Mouse (Mus musculus) limb, embryonic 11.5 days (tissue): ENCODE data around the gene Cxcl14. TPM values are rescaled to one million over a fixed set of nuclear protein-coding genes. Genes with fewer than 3 reads are reported as not detected.
A peak's percentile ranks its signal among the peaks of the same experiment; 100 is the strongest.

Experiments used
- ATAC-seq: fragments of 200-750 bp; cut with Nextera tagmentation; 2 replicates; pipeline ENCODE4 v1.8.0; 2017; ENCODE audit warnings: low read depth; ENCODE audit not compliant: insufficient number of reproducible peaks, low FRiP score, low TSS enrichment
- DNase-seq: peaks from one replicate; pipeline ENCODE4 v3.0.0-alpha.2; 2015; ENCODE audit warnings: low spot score
- H3K27ac ChIP-seq: fragments of 300-500 bp; sonication (generic); replicated peaks from 2 replicates; pipeline ENCODE4 v1.5.1; 2014; ENCODE audit warnings: low read depth, mild to moderate bottlenecking, low read length
- H3K27me3 ChIP-seq: fragments of 300-500 bp; sonication (generic); 2 replicates; pipeline ENCODE4 v1.6.1; 2014; ENCODE audit warnings: mild to moderate bottlenecking, low read length, mixed read lengths; ENCODE audit not compliant: control insufficient read depth, insufficient read depth
- H3K36me3 ChIP-seq: fragments of 300-500 bp; sonication (generic); 2 replicates; pipeline ENCODE4 v1.6.1; 2014; ENCODE audit warnings: mild to moderate bottlenecking, low read length, moderate library complexity, mixed read lengths; ENCODE audit not compliant: control insufficient read depth, insufficient read depth
- H3K4me1 ChIP-seq: fragments of 300-500 bp; sonication (generic); 2 replicates; pipeline ENCODE4 v1.6.1; 2014; ENCODE audit warnings: low read length, mixed read lengths; ENCODE audit not compliant: control insufficient read depth, insufficient read depth
- H3K4me2 ChIP-seq: fragments of 300-500 bp; sonication (generic); 2 replicates; pipeline ENCODE4 v1.6.1; 2014; ENCODE audit warnings: low read depth, mild to moderate bottlenecking, moderate library complexity; ENCODE audit not compliant: severe bottlenecking
- H3K4me3 ChIP-seq: fragments of 300-500 bp; sonication (generic); 2 replicates; pipeline ENCODE4 v1.5.1; 2014; ENCODE audit warnings: low read depth, low read length
- H3K9ac ChIP-seq: fragments of 300-500 bp; sonication (generic); 2 replicates; pipeline ENCODE4 v1.6.1; 2014; ENCODE audit warnings: mild to moderate bottlenecking, low read length
- H3K9me3 ChIP-seq: fragments of 300-500 bp; sonication (generic); 2 replicates; pipeline ENCODE4 v1.6.1; 2016; ENCODE audit warnings: low read length; ENCODE audit not compliant: control insufficient read depth
- WGBS: fragments of 180-500 bp; shearing (Covaris S2); extraction: QIAGEN DNeasy Blood & Tissue Kit; methylation state at CpG from one replicate; pipeline ENCODE4 v1.1.7; 2014; 5-methylcytosine and 5-hydroxymethylcytosine counted together
- polyA plus RNA-seq: library from polyadenylated mRNA; unstranded; fragments of >200 nt; fragmentation: Nextera tagmentation; extraction: Ambion mirVana; gene quantifications from 2 replicates; pipeline ENCODE4 v1.2.1, GENCODE M21; 2014

The Cxcl14 gene
- polyA plus RNA-seq, 1 experiment from 2014 or later: 145 TPM

DNA sequence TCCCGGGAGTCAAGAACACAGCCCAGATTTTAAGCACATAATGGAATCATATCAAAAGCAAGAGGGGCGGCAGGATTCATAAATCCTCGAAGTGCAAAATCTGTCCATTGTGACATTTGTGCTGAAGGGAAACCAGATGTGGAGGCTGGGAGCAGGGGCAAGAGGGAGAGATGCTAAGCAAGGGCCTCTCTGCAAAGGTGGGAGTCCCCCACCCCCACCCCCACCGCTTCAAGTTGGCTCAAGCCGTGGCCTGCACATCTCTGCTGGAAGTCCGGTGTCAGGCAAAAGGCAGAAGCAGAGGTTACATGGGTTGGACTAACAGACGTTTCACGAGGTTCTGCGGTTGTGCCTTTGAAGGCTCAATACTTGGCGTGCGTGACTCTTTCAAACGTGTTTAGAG is 8.7 kb upstream of the Cxcl14 start:
- H3K4me2 ChIP-seq: peak overlapping the region; percentile 12
- peaks cover 32% of the 10 kb centered on the region for H3K4me1 ChIP-seq

DNA sequence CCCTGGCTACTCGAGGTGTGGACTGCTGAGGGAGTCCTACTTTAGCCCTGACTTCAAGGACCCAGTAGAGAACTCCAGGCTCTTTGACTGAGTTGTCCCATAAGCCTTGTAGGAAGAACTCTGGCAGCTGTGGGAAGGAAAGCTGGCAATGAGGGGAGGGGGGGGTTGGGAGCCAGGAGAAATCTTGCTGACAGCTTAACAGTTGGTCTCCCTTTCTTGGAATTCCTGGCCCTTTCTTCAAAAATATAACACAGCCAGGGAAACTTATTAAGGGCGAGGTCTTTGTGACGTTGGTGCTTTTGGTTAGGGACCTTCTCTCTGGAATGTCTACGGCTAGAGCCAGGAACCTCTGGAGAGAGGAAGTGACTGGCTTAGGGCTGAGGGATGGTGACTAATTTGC is 8.1 kb upstream of the Cxcl14 start:
- H3K27me3 ChIP-seq: no peaks in the 10 kb centered on the region
- DNase-seq (no peak), ATAC-seq (no peak)
- no peaks in the 10 kb centered on the region for H3K9me3 ChIP-seq
- peak overlapping the region; percentile 68 for H3K27ac ChIP-seq
- H3K4me3 ChIP-seq: no peak overlapping the region
- no peak overlapping the region; the same call in 1 of the 2 replicates for H3K4me2 ChIP-seq
- 38% methylated on average over 4 of the region's 4 CpGs for WGBS
- no peaks in the 10 kb centered on the region for H3K36me3 ChIP-seq
- H3K4me1 ChIP-seq: peaks cover 32% of the 10 kb centered on the region
- no peak overlapping the region for H3K9ac ChIP-seq

More for the DNA sequence above, 8.7 kb upstream of the Cxcl14 start:
- no peaks in the 10 kb centered on the region for H3K9me3 ChIP-seq
- 35% methylated on average over 12 of the region's 12 CpGs for WGBS
- DNase-seq (peak; percentile 51), ATAC-seq (no peak)
- no peak overlapping the region for H3K9ac ChIP-seq
- no peak overlapping the region for H3K4me3 ChIP-seq
- H3K27ac ChIP-seq: peak overlapping the region; percentile 68
- no peaks in the 10 kb centered on the region for H3K27me3 ChIP-seq
- H3K36me3 ChIP-seq: no peaks in the 10 kb centered on the region

DNA sequence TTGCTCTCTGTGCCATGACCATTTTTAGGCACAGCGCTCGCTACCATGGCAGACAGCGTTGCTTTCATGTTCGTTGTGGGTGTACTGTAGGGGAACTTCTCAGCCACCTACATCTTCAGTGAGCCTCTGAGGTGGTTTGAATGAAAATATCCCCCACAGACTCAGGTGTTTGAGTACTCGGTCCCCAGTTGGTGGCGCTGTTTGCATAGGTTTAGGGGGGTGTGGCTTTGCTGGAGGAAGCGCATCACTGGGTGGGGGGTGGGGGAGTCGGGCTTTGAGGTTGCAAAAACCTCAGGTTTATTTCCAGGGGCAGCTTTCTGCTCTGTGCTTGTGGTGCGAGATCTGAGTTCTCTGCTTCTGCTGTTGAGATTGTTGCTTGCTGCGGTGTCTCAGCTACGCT is 3.0 kb upstream of the Cxcl14 start:
- no peak overlapping the region for H3K9ac ChIP-seq
- peaks cover 22% of the 10 kb centered on the region for H3K4me1 ChIP-seq
- H3K27me3 ChIP-seq: peaks cover 17% of the 10 kb centered on the region
- WGBS: 90% methylated on average over 11 of the region's 11 CpGs
- H3K36me3 ChIP-seq: no peaks in the 10 kb centered on the region
- H3K27ac ChIP-seq: no peak overlapping the region
- H3K4me2 ChIP-seq: no peak overlapping the region
- DNase-seq (no peak), ATAC-seq (no peak)
- H3K4me3 ChIP-seq: no peak overlapping the region
- no peaks in the 10 kb centered on the region for H3K9me3 ChIP-seq

DNA sequence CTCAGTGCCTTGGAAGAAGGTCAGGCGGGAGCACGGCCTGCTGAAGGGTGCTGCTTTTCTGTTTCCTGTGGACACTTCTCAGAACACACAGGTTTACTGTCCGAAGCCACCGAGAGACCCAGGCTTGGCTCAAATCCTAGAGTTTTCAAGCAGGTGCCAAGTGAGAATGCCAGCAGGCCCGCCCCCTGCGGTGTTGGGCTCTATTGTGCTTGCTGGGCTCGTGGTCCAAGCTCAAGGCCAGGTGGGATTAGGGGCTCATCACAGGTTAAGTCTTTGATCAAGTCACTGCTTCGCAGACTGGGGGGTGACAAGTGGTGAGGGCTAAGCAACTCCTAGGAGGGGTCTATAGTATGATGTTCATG is 289 bp upstream of the Cxcl14 start:
- Histone ChIP-seq H3K27me3 (peaks cover 27% of the 10 kb centered on the region), H3K9me3 (no peaks in the 10 kb centered on the region), H3K4me2 (peak overlapping the region; percentile 82), H3K4me1 (peaks cover 21% of the 10 kb centered on the region), H3K27ac (no peak overlapping the region), H3K9ac (peak overlapping the region; percentile 84), H3K36me3 (no peaks in the 10 kb centered on the region; the same call in 1 of the 2 replicates), H3K4me3 (peak overlapping the region; percentile 64)
- WGBS: 5% methylated on average over 8 of the region's 8 CpGs
- ATAC-seq (no peak), DNase-seq (no peak)

DNA sequence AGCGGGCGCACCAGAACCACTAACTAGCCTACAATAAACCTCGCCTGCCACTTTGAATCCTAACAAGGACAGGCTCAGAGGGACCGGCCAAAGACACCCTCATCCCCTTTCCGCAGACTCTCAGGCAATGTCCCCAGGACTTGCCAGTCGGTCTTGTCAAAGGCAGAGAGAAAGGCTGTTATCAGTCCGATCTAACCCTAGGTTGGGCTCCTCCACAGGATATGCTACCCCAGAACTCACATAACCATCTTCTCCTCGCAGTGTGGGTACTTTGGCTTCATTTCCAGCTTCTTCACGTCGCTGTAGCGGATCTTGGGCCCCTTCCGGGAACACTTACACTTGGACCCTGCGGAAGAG is 787 bp downstream of the Cxcl14 start:
- ATAC-seq: no peak
- WGBS: 2% methylated on average over 13 of the region's 13 CpGs
- Histone ChIP-seq H3K36me3 (no peaks in the 10 kb centered on the region; the same call in 1 of the 2 replicates), H3K27ac (no peak overlapping the region; the same call in 1 of the 2 replicates), H3K9ac (peak overlapping the region; percentile 84), H3K9me3 (no peaks in the 10 kb centered on the region), H3K4me3 (peak overlapping the region; percentile 64), H3K4me1 (peaks cover 21% of the 10 kb centered on the region), H3K27me3 (peaks cover 27% of the 10 kb centered on the region), H3K4me2 (peak overlapping the region; percentile 82)
- DNase-seq: peak; percentile 62

DNA sequence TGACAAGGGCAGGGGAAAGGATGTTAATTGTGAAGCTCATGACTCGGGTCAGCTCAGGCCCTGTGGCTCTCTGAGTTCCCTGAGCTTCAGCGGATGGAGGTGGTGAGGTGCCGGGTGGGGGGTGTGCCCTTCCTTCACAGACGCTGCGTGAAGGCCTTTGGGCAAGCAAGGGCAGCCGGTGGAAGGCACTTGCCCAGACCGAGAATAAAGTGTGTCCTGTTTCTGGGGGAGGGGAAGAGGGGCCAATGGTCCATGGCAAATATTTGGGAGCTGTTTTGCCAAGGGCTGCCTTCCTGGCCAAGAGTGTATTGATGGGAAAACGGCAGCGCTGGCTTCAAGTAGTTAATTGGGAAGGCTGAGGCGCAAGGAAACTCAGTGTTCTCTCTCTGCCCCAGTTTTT is 1.4 kb downstream of the Cxcl14 start:
- H3K9ac ChIP-seq: peak overlapping the region; percentile 84
- H3K4me1 ChIP-seq: peaks cover 23% of the 10 kb centered on the region
- H3K4me2 ChIP-seq: peak overlapping the region; percentile 82
- no peak for ATAC-seq
- WGBS: 5% methylated on average over 10 of the region's 10 CpGs
- H3K4me3 ChIP-seq: peak overlapping the region; percentile 64
- no peaks in the 10 kb centered on the region for H3K9me3 ChIP-seq
- peak; percentile 53 for DNase-seq
- peaks cover 27% of the 10 kb centered on the region for H3K27me3 ChIP-seq
- no peak overlapping the region; the same call in 1 of the 2 replicates for H3K27ac ChIP-seq
- H3K36me3 ChIP-seq: no peaks in the 10 kb centered on the region; the same call in 1 of the 2 replicates

DNA sequence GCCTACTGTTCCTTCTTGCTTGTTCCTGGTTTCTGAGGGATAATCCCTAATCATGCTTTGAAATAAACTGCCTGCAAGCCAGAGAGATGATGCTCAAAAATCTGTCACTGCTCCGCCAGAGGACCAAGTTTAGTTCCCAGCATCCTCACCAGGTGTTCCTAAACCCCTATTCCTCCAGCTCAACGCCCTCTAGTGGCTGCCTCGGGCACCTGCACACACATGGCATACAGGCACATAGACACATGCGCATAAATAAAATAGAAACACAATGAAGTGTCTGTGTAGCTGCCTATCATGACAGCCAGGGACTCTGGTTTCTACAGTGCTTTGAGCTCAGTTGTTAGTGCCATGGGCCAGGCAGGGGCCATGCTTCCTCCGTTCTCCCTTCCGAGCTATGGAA is 6.4 kb downstream of the Cxcl14 start:
- peaks cover 24% of the 10 kb centered on the region for H3K4me1 ChIP-seq
- no peaks in the 10 kb centered on the region for H3K9me3 ChIP-seq
- ATAC-seq: no peak
- H3K4me3 ChIP-seq: no peak overlapping the region
- no peaks in the 10 kb centered on the region; the same call in 1 of the 2 replicates for H3K36me3 ChIP-seq
- H3K4me2 ChIP-seq: no peak overlapping the region
- peak; percentile 47 for DNase-seq
- H3K9ac ChIP-seq: no peak overlapping the region
- H3K27ac ChIP-seq: peak overlapping the region; percentile 92
- peaks cover 15% of the 10 kb centered on the region for H3K27me3 ChIP-seq
- WGBS: 81% methylated on average over 6 of the region's 6 CpGs

DNA sequence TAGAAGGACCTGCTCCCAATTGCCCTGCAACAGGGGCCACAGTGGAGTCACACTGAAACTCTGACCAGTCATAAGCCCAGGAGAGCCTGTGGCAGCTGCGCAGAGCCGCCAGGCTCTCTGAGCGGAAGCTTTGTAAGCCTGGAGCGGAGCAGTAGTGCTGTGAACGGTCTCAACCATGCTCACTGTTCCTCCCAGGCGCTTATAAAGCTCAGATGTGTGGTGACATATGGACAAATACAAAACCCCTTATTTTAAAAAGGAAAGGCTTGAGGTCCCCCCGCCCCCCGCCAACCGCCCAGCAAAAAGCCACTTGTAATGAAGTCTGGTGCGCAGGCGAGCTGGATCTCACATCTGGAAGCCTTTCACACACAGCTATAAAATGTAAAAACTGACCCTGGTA is 7.1 kb downstream of the Cxcl14 start:
- H3K9me3 ChIP-seq: no peaks in the 10 kb centered on the region
- H3K4me3 ChIP-seq: no peak overlapping the region
- H3K27me3 ChIP-seq: peaks cover 10% of the 10 kb centered on the region; the same call in 1 of the 2 replicates
- DNase-seq: peak; percentile 76
- H3K9ac ChIP-seq: 0 out of 2 replicates have a peak overlapping the region, but pooled peaks have one; percentile 9
- peaks cover 19% of the 10 kb centered on the region for H3K4me1 ChIP-seq
- H3K4me2 ChIP-seq: peak overlapping the region; percentile 38
- 18% methylated on average over 11 of the region's 11 CpGs for WGBS
- ATAC-seq: peak; percentile 78
- peak overlapping the region; percentile 92 for H3K27ac ChIP-seq
- no peaks in the 10 kb centered on the region; the same call in 1 of the 2 replicates for H3K36me3 ChIP-seq

DNA sequence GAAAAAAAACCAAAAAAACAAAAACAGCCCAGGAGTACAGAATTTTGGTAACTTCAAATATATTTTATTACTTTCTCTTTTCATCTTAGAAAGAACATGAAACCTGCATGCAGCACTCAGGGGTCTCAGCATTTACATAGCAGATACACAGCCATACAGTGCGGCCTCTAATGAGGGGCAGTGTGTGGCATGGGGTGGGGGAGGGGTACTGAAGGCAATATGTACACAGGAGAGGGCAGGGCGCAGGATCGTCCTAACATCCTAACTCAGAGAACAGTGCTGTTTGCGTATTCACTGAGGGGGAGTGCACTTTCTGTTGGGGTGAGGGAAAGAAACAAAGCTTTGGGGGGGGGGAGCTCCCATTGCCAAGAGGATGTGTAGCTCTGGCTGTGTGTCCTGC is 7.8 kb downstream of the Cxcl14 start:
- peak overlapping the region; percentile 12; the same call in 1 of the 2 replicates for H3K9ac ChIP-seq
- H3K27ac ChIP-seq: peak overlapping the region; percentile 92
- H3K36me3 ChIP-seq: no peaks in the 10 kb centered on the region; the same call in 1 of the 2 replicates
- H3K4me3 ChIP-seq: no peak overlapping the region
- H3K4me2 ChIP-seq: peak overlapping the region; percentile 38
- H3K27me3 ChIP-seq: peaks cover 7% of the 10 kb centered on the region; the same call in 1 of the 2 replicates
- H3K9me3 ChIP-seq: no peaks in the 10 kb centered on the region; the same call in 1 of the 2 replicates
- DNase-seq (peak; percentile 39), ATAC-seq (peak; percentile 61; the same call in 1 of the 2 replicates)
- peaks cover 19% of the 10 kb centered on the region for H3K4me1 ChIP-seq
- WGBS: 35% methylated on average over 4 of the region's 4 CpGs
